In the genomic region with DNA sequence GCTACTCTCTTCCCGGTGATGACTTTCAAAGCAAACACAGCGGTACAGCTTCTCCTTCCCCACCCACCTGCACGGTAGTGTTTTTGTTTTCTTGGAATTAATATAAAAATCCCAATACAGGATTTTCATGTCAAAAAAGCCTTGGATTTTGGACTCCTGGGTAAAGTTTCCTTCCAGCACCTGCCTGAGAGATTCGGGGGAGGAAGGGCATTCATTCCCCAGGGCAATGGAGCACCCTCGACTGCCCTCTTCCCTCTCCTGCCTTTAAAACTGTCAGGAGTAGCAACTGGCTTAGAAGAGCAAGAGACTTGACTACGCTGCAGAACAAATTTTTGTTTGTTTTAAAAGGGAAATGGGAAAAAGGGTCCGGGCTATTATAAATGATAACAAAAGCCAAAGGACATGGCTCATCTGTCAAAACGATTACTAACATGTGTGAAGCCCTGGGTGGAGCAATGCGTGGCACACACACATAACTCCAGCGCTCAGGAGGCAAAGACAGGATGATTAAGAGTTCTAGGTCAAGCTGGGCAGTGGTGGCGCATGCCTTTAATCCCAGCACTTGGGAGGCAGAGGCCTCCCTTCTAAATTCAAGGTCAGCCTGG, we compare ENCODE assay signal across 16 mouse cellular contexts.
DNase-seq lines count a peak whose midpoint lies in the region; ATAC-seq and TF ChIP-seq lines count a peak whose summit lies in the region.
"Had no signal": no experiment of that assay in that cellular context is flagged by ENCODE, and none has a peak within 500 bp of the region (broad histone marks: within the 10 kb centered on the region; RNA-seq: fewer than 3 reads in every experiment).

No protein-coding gene starts in this region.

- no peaks in the 10 kb centered on the region for H3K27me3 ChIP-seq in heart, embryonic 15.5 days
- no peaks in the 10 kb centered on the region for H3K27me3 ChIP-seq in kidney, postnatal 0 days (ENCODE audit: insufficient read depth, low read length)
- H3K27me3 ChIP-seq: forebrain, embryonic 15.5 days; midbrain, embryonic 15.5 days; neural tube, embryonic 13.5 days had no signal

- intact Hi-C loops in heart, postnatal 36 days (cut with DNase I) = no loop called here

- WGBS in heart, embryonic 15.5 days = 63% methylated on average over 11 of the region's 11 CpGs
- WGBS in kidney, postnatal 0 days = 41% methylated on average over 11 of the region's 11 CpGs

- H3K27ac ChIP-seq in heart, embryonic 15.5 days = peak overlapping the region; percentile 62
- peak overlapping the region; percentile 54; the same call in 1 of the 2 replicates for H3K27ac ChIP-seq in kidney, postnatal 0 days
- H3K27ac ChIP-seq: forebrain, embryonic 15.5 days; midbrain, embryonic 15.5 days; neural tube, embryonic 13.5 days had no signal

- H3K4me1 ChIP-seq in heart, embryonic 15.5 days (replicated peaks) = peaks cover 49% of the 10 kb centered on the region
- peaks cover 11% of the 10 kb centered on the region for H3K4me1 ChIP-seq in kidney, postnatal 0 days (replicated peaks; ENCODE audit: insufficient read depth, low read length)

- H3K36me3 ChIP-seq in heart, embryonic 15.5 days = peaks cover 7% of the 10 kb centered on the region; the same call in 1 of the 2 replicates
- no peaks in the 10 kb centered on the region for H3K36me3 ChIP-seq in kidney, postnatal 0 days (ENCODE audit: insufficient read depth, low read length)
- H3K36me3 ChIP-seq: midbrain, embryonic 15.5 days had no signal

- no peak overlapping the region for H3K4me2 ChIP-seq in heart, embryonic 15.5 days
- no peak overlapping the region for H3K4me2 ChIP-seq in kidney, postnatal 0 days (ENCODE audit: low read length)
- H3K4me2 ChIP-seq: forebrain, embryonic 15.5 days; liver, embryonic 11.5 days; midbrain, embryonic 15.5 days; neural tube, embryonic 13.5 days had no signal

- H3K9me3 ChIP-seq in heart, embryonic 15.5 days (replicated peaks) = no peaks in the 10 kb centered on the region
- no peaks in the 10 kb centered on the region for H3K9me3 ChIP-seq in kidney, postnatal 0 days (replicated peaks; ENCODE audit: low read length)
- H3K9me3 ChIP-seq: forebrain, embryonic 15.5 days; G1E; midbrain, embryonic 15.5 days; neural tube, embryonic 13.5 days had no signal

- ATAC-seq in heart, embryonic 15.5 days (replicated peaks; ENCODE audit: insufficient number of reproducible peaks, insufficient read depth, low FRiP score, low read depth) = no peak
- no peak for ATAC-seq in kidney, postnatal 0 days (replicated peaks; ENCODE audit: low FRiP score, low read depth)
- ATAC-seq: activated CD4-positive, CD25-positive, alpha-beta regulatory T cell, adult 4 months; hindbrain, embryonic 16.5 days; midbrain, embryonic 15.5 days had no signal

- H3K9ac ChIP-seq in heart, embryonic 15.5 days = no peak overlapping the region
- no peak overlapping the region for H3K9ac ChIP-seq in kidney, postnatal 0 days (ENCODE audit: low read depth, low read length)
- H3K9ac ChIP-seq: forebrain, embryonic 15.5 days; midbrain, embryonic 15.5 days; neural tube, embryonic 13.5 days had no signal

- no peak overlapping the region for H3K4me3 ChIP-seq in heart, embryonic 15.5 days
- no peak overlapping the region for H3K4me3 ChIP-seq in kidney, postnatal 0 days (replicated peaks; ENCODE audit: low read depth, low read length)
- H3K4me3 ChIP-seq: forebrain, embryonic 15.5 days; midbrain, embryonic 15.5 days; neural tube, embryonic 13.5 days had no signal

- no peak for TF ChIP-seq CTCF in kidney, postnatal 0 days (IDR thresholded peaks at IDR 0.05; ENCODE audit: low read depth)

- DNase-seq in adrenal gland, postnatal 14 days = peak; percentile 33
- no peak for DNase-seq in adrenal gland, postnatal 10 days
- no peak for DNase-seq in heart, postnatal 36 days
- peak; percentile 75 for DNase-seq in 416B (ENCODE audit: low read depth)
- DNase-seq in kidney, postnatal 0 days (ENCODE audit: low spot score) = no peak
- no peak for DNase-seq in cerebellum, adult 11-12 months
- no peak for DNase-seq in left cerebral cortex, adult 8-10 months (ENCODE audit: low spot score in 2 of 2)
- DNase-seq: gastrocnemius, postnatal 36 days had no signal

Comparison
In these comparisons a context has a peak if more than half of its experiments do, and no peak if none do; other contexts are left out.
1. DNase-seq: peak in adrenal gland, postnatal 14 days (single experiment) and 416B (single experiment); none in adrenal gland, postnatal 10 days (single experiment), heart, postnatal 36 days (0 of 2), kidney, postnatal 0 days (single experiment), cerebellum, adult 11-12 months (single experiment) and left cerebral cortex, adult 8-10 months (0 of 2).